Mouse (Mus musculus) embryonic fibroblast, embryonic 13.5 days (primary cell): ENCODE measurements around the gene 1700020L24Rik. TPM values are rescaled to one million over a fixed set of nuclear protein-coding genes. Genes with fewer than 3 reads are reported as not detected.

Experiments
- H3K27ac ChIP-seq: 2 replicates; pipeline ENCODE4 v1.5.1; 2012; ENCODE audit warnings: low read length, control low read depth, inconsistent platforms; ENCODE audit not compliant: insufficient read depth
- H3K4me1 ChIP-seq: 2 replicates; pipeline ENCODE4 v1.6.1; 2011; ENCODE audit warnings: low read length; ENCODE audit not compliant: control insufficient read depth, insufficient read depth
- H3K4me3 ChIP-seq: 2 replicates; pipeline ENCODE4 v1.5.1; 2011; ENCODE audit warnings: mild to moderate bottlenecking, control low read depth, low read length; ENCODE audit not compliant: insufficient read depth
- CTCF ChIP-seq: IDR thresholded peaks from 2 replicates; pipeline ENCODE4 v1.5.1; 2011; ENCODE audit warnings: mild to moderate bottlenecking, control low read depth, low read length, moderate library complexity, borderline replicate concordance; ENCODE audit not compliant: insufficient read depth
- POLR2A ChIP-seq: IDR thresholded peaks from 2 replicates; pipeline ENCODE4 v1.6.1; 2011; ENCODE audit warnings: low read depth, mild to moderate bottlenecking, control low read depth, low read length, moderate library complexity
- polyA plus RNA-seq: library from polyadenylated mRNA; stranded (reverse); fragments of >200 nt; gene quantifications from 2 replicates; pipeline ENCODE4 v1.2.4, GENCODE M21; 2011; ENCODE audit warnings: low read depth; ENCODE audit not compliant: missing spikeins, insufficient read length

The 1700020L24Rik gene
- not detected in 2 replicates for polyA plus RNA-seq

- Histone ChIP-seq H3K27ac (no peak within 1 kb of the TSS), H3K4me3 (no peak within 1 kb of the TSS), H3K4me1 (no peaks in the 10 kb centered on the region)
- TF ChIP-seq CTCF (no peak), POLR2A (no peak)
Measured at GRCm38 (mm10) chr11:83437377-83437776, at the start of gene 1700020L24Rik. TSS of gene 1700020L24Rik (plus strand) at chr11:83437677.

DNA sequence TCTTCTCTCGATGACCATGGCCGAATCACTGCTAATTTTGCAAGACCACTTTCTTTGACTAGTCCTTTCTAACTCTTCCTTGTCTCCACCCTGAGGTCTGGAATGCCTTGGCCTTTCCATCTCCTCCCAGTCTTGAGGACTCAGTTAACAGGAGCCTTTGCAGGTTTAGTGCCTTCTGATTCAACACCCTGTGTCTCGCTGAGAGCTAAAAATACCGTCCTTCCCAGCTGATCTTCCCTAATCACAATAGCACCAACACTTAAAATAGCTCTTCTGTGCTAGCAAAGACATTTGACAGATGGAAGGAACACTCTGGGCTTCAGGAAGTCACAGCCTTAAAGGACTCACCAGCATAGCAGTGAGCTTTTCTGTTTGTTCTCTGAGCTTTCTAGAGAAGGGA lies 44.4 kb upstream of the 1700020L24Rik start:
- TF ChIP-seq POLR2A (no peak), CTCF (no peak)
- Histone ChIP-seq H3K4me1 (no peaks in the 10 kb centered on the region), H3K4me3 (no peak overlapping the region), H3K27ac (no peak overlapping the region)

DNA sequence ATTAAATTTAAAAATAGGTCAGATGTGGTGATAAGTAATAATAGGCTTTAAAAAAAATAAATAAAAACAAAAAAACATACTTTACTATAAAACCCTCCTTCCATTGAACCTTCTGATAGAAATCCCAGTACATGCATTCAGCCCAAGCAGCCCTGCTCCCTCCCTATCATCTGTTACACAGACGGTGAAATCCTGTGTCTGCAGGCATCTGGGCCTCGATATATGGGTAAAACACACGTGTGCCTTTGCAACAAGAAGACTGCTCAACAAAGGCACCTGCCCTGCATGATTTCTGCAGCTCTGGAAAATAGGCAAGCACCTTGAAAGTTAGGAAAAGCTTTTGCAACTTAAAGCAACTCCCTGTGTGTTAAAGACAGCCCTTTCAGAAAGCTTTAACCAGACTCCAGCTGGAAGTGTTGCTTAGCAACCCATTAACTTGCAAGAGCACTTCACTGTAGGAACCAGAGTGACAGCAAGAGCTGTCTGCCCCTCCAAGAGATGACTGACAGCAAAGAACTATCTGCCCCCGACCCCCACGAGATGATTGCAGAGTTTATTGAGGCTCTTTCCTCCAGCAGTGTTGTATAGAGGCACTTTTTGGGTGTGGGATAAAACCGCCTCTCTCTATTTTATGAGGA lies 42.6 kb upstream of the 1700020L24Rik start:
- H3K27ac ChIP-seq, result no peak overlapping the region
- TF ChIP-seq CTCF (no peak), POLR2A (no peak)
- no peaks in the 10 kb centered on the region for H3K4me1 ChIP-seq

DNA sequence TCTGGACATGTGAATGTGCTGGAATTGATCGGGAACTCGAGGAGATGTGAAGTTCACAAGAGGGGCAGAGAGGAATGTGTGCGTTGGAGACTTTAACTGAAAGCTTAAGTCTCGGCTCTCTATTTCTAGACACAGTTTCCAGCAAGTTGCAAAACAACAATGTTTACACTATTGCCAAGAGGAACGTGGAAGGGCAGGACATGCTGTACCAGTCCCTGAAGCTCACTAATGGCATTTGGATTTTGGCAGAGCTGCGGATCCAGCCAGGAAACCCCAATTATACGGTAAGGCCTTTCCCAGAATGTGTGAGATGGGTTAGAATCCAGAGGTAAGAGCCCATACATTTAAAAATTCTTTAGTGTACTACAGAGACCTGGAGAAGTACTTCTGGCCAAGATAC lies 39.9 kb upstream of the 1700020L24Rik start:
- H3K4me3 ChIP-seq, result no peak overlapping the region
- TF ChIP-seq POLR2A (no peak), CTCF (no peak)
- no peaks in the 10 kb centered on the region for H3K4me1 ChIP-seq
- no peak overlapping the region for H3K27ac ChIP-seq

More for the DNA sequence above, 42.6 kb upstream of the 1700020L24Rik start:
- no peak overlapping the region for H3K4me3 ChIP-seq

- H3K27ac ChIP-seq, result no peak overlapping the region
- no peak overlapping the region for H3K4me3 ChIP-seq
- no peaks in the 10 kb centered on the region for H3K4me1 ChIP-seq
- TF ChIP-seq CTCF, result no peak
- TF ChIP-seq POLR2A, result no peak
Measured at GRCm38 (mm10) chr11:83398724-83399123, 38.8 kb upstream of the 1700020L24Rik start.

DNA sequence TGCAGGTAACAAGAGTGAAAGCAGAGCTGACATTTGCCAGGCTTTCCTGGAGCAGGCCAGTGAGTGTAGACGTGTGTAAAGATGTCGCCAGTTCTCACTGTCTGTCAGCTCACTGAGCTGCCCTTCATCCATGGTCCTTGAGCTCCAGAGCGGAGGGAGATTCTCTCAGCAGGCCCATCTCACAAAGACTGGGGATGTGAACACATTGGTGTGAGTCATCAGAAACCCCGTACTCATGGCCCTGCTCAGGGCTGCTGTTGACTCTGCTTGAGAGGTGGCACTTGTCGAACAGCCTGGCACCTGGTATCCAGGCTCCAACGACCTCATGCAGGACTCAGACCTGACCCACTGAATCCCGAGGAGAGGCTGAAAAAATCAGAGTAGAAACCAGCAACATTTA lies 33.7 kb upstream of the 1700020L24Rik start:
- TF ChIP-seq POLR2A (no peak), CTCF (no peak)
- Histone ChIP-seq H3K27ac (no peak overlapping the region), H3K4me3 (no peak overlapping the region), H3K4me1 (no peaks in the 10 kb centered on the region)

- H3K4me3 ChIP-seq, result no peak overlapping the region
- TF ChIP-seq POLR2A, result no peak
- TF ChIP-seq CTCF, result no peak
- H3K4me1 ChIP-seq, result no peaks in the 10 kb centered on the region
- H3K27ac ChIP-seq, result no peak overlapping the region
Measured at GRCm38 (mm10) chr11:83406391-83406790, 31.1 kb upstream of the 1700020L24Rik start.

GRCm38 (mm10) chr11:83408242-83408641 lies 29.2 kb upstream of the 1700020L24Rik start:
- TF ChIP-seq POLR2A, result no peak
- no peak overlapping the region for H3K27ac ChIP-seq
- no peak overlapping the region for H3K4me3 ChIP-seq
- no peaks in the 10 kb centered on the region for H3K4me1 ChIP-seq

DNA sequence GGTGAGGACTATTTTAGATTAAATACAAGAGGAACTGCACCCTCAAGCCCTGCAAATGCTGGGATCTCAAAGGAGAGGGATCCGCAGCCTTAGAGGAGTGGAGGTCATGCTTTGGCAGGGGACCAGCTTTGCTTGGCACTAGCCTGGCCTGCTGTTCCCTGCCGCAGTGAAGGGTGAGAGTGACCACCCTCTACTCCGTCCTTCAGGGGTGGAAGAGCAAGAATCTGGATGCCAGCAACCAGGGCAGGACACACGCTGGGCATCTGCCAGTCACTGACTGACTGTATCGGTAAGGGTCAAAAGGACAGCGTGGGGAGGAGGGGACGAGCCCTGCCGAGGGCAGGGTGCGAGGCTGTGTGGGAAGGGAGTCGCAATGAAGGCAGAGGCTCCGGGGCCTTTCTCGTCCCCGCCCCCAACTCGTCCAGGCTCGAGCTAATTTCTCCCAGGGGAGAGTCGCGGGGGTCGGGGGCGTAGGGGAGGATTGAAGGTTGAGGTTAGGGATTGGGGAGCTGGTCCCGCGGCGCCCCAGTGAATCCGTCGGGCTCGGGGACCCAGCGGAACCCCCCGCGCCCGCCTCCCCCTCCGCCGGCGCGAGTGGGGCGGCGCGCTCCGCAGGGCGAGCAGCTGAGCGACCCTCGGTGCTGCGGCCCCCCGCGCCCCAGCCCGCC lies 28.3 kb upstream of the 1700020L24Rik start, which contains the start of gene Rasl10b:
Rasl10b (plus strand) TSS at position 51 of the 668 bp plus-strand sequence.
- TF ChIP-seq POLR2A (no peak), CTCF (no peak)
- H3K4me3 ChIP-seq, result peak within 1 kb of the TSS; percentile 20
- H3K27ac ChIP-seq, result no peak within 1 kb of the TSS

GRCm38 (mm10) chr11:83409792-83410291 lies 27.6 kb upstream of the 1700020L24Rik start:
- no peak overlapping the region for H3K27ac ChIP-seq
- H3K4me1 ChIP-seq, result no peaks in the 10 kb centered on the region
- H3K4me3 ChIP-seq, result peak overlapping the region; percentile 20; the same call in 1 of the 2 replicates
- TF ChIP-seq CTCF (no peak), POLR2A (no peak)

More for the DNA sequence above, 28.3 kb upstream of the 1700020L24Rik start, which contains the start of gene Rasl10b:
- H3K4me1 ChIP-seq, result no peaks in the 10 kb centered on the region
